Mouse (Mus musculus): Measurements from ENCODE around the gene Cish.

- no peak for TF ChIP-seq CTCF (IDR thresholded peaks at IDR 0.05; ENCODE audit: control insufficient read depth, insufficient read depth, insufficient read length)
- TF ChIP-seq MYOG (IDR thresholded peaks at IDR 0.05; ENCODE audit: control insufficient read depth, extremely low read depth, insufficient read length), result no peak
- TF ChIP-seq USF1 (IDR thresholded peaks at IDR 0.05; ENCODE audit: low read depth), result no peak
These were observed 37.9 kb downstream of the Cish start for GRCm38 (mm10) chr9:107333686-107334085.
